Comparison of ENCODE assay signal across 29 mouse cellular contexts in genomic region chr16:10170005-10170404, GRCm38 (mm10). TPM values are rescaled to one million over a fixed set of nuclear protein-coding genes. Genes with fewer than 3 reads are reported as not detected.
DNase-seq lines count a peak whose midpoint lies in the region; TF ChIP-seq lines count a peak whose summit lies in the region.
"Had no signal": no experiment of that assay in that cellular context is flagged by ENCODE, and none has a peak within 500 bp of the region (broad histone marks: within the 10 kb centered on the region; RNA-seq: fewer than 3 reads in every experiment).

TSS of gene Rpl39l (plus strand) at chr16:10170226.

- H3K9ac ChIP-seq in CH12.LX (ENCODE audit: insufficient read depth, low read depth) = no peak within 1 kb of the TSS
- H3K9ac ChIP-seq: forebrain, embryonic 12.5 days; hindbrain, embryonic 14.5 days; liver, postnatal 0 days; neural tube, embryonic 15.5 days had no signal

- H3K36me3 ChIP-seq in CH12.LX (replicated peaks in 1 of 2; ENCODE audit: control insufficient read depth in 1 of 2, insufficient read depth in 1 of 2, low read length in 1 of 2) = peaks cover 0 to 8% of the 10 kb centered on the region in 2 experiments
- peaks cover 33% of the 10 kb centered on the region for H3K36me3 ChIP-seq in E14TG2a.4 (ENCODE audit: insufficient read depth, low read length)
- H3K36me3 ChIP-seq in testis, adult 2 months (ENCODE audit: control insufficient read depth, insufficient read depth, low read length) = no peaks in the 10 kb centered on the region
- H3K36me3 ChIP-seq: forebrain, embryonic 12.5 days; neural tube, embryonic 15.5 days had no signal

- H3K4me1 ChIP-seq in CH12.LX (ENCODE audit: control insufficient read depth in 1 of 2, insufficient read depth in 2 of 2) = peaks cover 8 to 42% of the 10 kb centered on the region in 2 experiments
- H3K4me1 ChIP-seq in E14TG2a.4 (replicated peaks; ENCODE audit: low read depth, low read length) = no peaks in the 10 kb centered on the region
- peaks cover 3% of the 10 kb centered on the region; the same call in 1 of the 2 replicates for H3K4me1 ChIP-seq in testis, adult 2 months (ENCODE audit: control insufficient read depth, insufficient read depth, low read length)
- H3K4me1 ChIP-seq: forebrain, embryonic 12.5 days; neural tube, embryonic 15.5 days had no signal

- no peaks in the 10 kb centered on the region for H3K27me3 ChIP-seq in CH12.LX (replicated peaks)
- no peaks in the 10 kb centered on the region for H3K27me3 ChIP-seq in E14TG2a.4 (ENCODE audit: insufficient read depth, low read length)
- H3K27me3 ChIP-seq in testis, adult 2 months (ENCODE audit: control insufficient read depth, insufficient read depth, low read length) = no peaks in the 10 kb centered on the region
- H3K27me3 ChIP-seq: forebrain, embryonic 12.5 days; neural tube, embryonic 15.5 days had no signal

- H3K27ac ChIP-seq in CH12.LX (ENCODE audit: insufficient read depth, low read depth) = peak within 1 kb of the TSS; percentile 91; the same call in 1 of the 2 replicates
- peak within 1 kb of the TSS; percentile 98 for H3K27ac ChIP-seq in testis, adult 2 months (ENCODE audit: control insufficient read depth, insufficient read depth, low read depth, low read length)
- H3K27ac ChIP-seq: forebrain, embryonic 12.5 days; gastrocnemius, adult 2 months; hindbrain, embryonic 14.5 days; left cerebral cortex, adult 2 months; macrophage; neural tube, embryonic 15.5 days had no signal

- dilution Hi-C loops in CH12.LX (cut with MboI; ENCODE audit: extremely low pct_ligation_motif_present, extremely low pct_unique_long_range_greater_than_20kb, low sequenced_read_pairs) = no loop called here

- H3K4me2 ChIP-seq in CH12.LX (ENCODE audit: insufficient read depth, low read depth, poor library complexity, severe bottlenecking) = peak within 1 kb of the TSS; percentile 89; the same call in 1 of the 2 replicates
- H3K4me2 ChIP-seq: forebrain, embryonic 12.5 days; hindbrain, embryonic 14.5 days; midbrain, embryonic 11.5 days; neural tube, embryonic 15.5 days had no signal

- H3K9me3 ChIP-seq in CH12.LX (replicated peaks; ENCODE audit: low read length) = peaks cover 5% of the 10 kb centered on the region
- peaks cover 63% of the 10 kb centered on the region for H3K9me3 ChIP-seq in E14TG2a.4 (ENCODE audit: low read length)
- H3K9me3 ChIP-seq: forebrain, embryonic 12.5 days had no signal

- DNase-seq in CH12.LX (ENCODE audit: extremely low read depth) (no peak), R1 (ENCODE audit: low read depth, low spot score) (peak; percentile 93)
- no peak for DNase-seq in adrenal gland, adult 18-20 months (ENCODE audit: low spot score in 2 of 2)
- no peak for DNase-seq in adrenal gland, postnatal 25 days
- no peak for DNase-seq in frontal cortex, postnatal 25 days (ENCODE audit: low spot score in 2 of 2)
- DNase-seq: adrenal gland, postnatal 10 days; cerebellum, adult 2 months; gastrocnemius, adult 2 months; heart, postnatal 4 days; kidney, adult 18-20 months; layer of hippocampus, adult 9-11 months; liver, postnatal 0 days; right cerebral cortex, adult 18-20 months; right cerebral cortex, postnatal 4 days; thymus, postnatal 25 days had no signal

- TF ChIP-seq EP300 in CH12.LX (IDR thresholded peaks at IDR 0.05; ENCODE audit: low read length) = no peak

- TF ChIP-seq POLR2A in CH12.LX (IDR thresholded peaks at IDR 0.05; ENCODE audit: low read depth, low read length) = no peak
- peak; percentile 85 for TF ChIP-seq POLR2A in testis, adult 2 months (IDR thresholded peaks at IDR 0.05; ENCODE audit: control insufficient read depth, low read depth, low read length)

- in situ Hi-C loops in CH12.LX (cut with MboI; ENCODE audit: low pct_ligation_motif_present, low pct_unique_long_range_greater_than_20kb, low sequenced_read_pairs) = no loop called here

- no peaks in the 10 kb centered on the region for H3K79me2 ChIP-seq in CH12.LX (replicated peaks; ENCODE audit: control insufficient read depth, extremely low read depth, insufficient read depth, poor library complexity, severe bottlenecking)

- no peak for TF ChIP-seq CTCF in CH12.LX (conservative IDR thresholded peaks at IDR 0.05 in 1 of 2, IDR thresholded peaks at IDR 0.05 in 1 of 2; ENCODE audit: low read depth in 2 of 2, low read length in 2 of 2)
- no peak for TF ChIP-seq CTCF in E14TG2a.4 (conservative IDR thresholded peaks at IDR 0.05; ENCODE audit: low read length)
- no peak for TF ChIP-seq CTCF in testis, adult 2 months (IDR thresholded peaks at IDR 0.05; ENCODE audit: control insufficient read depth, insufficient read depth, insufficient replicate concordance, low read depth, low read length)

- H3K4me3 ChIP-seq in CH12.LX (replicated peaks in 1 of 3; ENCODE audit: low read depth in 2 of 3, low read length in 2 of 3, poor library complexity in 1 of 3) = no peak within 1 kb of the TSS
- H3K4me3 ChIP-seq in E14TG2a.4 (replicated peaks; ENCODE audit: low read length) = peak within 1 kb of the TSS; percentile 73
- H3K4me3 ChIP-seq in testis, adult 2 months (ENCODE audit: control insufficient read depth, low read depth, low read length) = peak within 1 kb of the TSS; percentile 97
- H3K4me3 ChIP-seq: forebrain, embryonic 12.5 days; gastrocnemius, adult 2 months; left cerebral cortex, adult 2 months; neural tube, embryonic 15.5 days had no signal

- TF ChIP-seq RAD21 in CH12.LX (IDR thresholded peaks at IDR 0.05; ENCODE audit: low read depth, low read length) = no peak

TF ChIP-seq in CH12.LX, 34 proteins besides CTCF, POLR2A, EP300 and RAD21:
- TF ChIP-seq USF2 (conservative IDR thresholded peaks at IDR 0.05; ENCODE audit: low read depth, low read length) (no peak), CHD1 (IDR thresholded peaks at IDR 0.05; ENCODE audit: low read depth, low read length) (no peak), ETS1 (conservative IDR thresholded peaks at IDR 0.05; ENCODE audit: low read depth, low read length) (no peak), TCF12 (IDR thresholded peaks at IDR 0.05; ENCODE audit: low read depth, low read length) (no peak), MYC (IDR thresholded peaks at IDR 0.05; ENCODE audit: low read depth, low read length) (no peak), JUND (conservative IDR thresholded peaks at IDR 0.05; ENCODE audit: low read depth, low read length) (no peak), NELFE (IDR thresholded peaks at IDR 0.05; ENCODE audit: low read depth, low read length) (no peak), BHLHE40 (IDR thresholded peaks at IDR 0.05; ENCODE audit: low read depth, low read length) (no peak), JUN (IDR thresholded peaks at IDR 0.05; ENCODE audit: insufficient read depth, low read depth, low read length) (no peak), HCFC1 (IDR thresholded peaks at IDR 0.05; ENCODE audit: low read depth, low read length) (no peak), MAX (IDR thresholded peaks at IDR 0.05; ENCODE audit: low read length) (no peak), KAT2A (IDR thresholded peaks at IDR 0.05; ENCODE audit: insufficient replicate concordance, low read length) (no peak), MXI1 (IDR thresholded peaks at IDR 0.05; ENCODE audit: low read depth, low read length) (no peak), E2F4 (IDR thresholded peaks at IDR 0.05; ENCODE audit: insufficient replicate concordance, low read depth, low read length) (no peak)
TF ChIP-seq in CH12.LX: peak in this region for 0.

RNA-seq across cellular contexts. Expression of gene Rpl39l, which starts in this region (rescaled TPM):
- total RNA-seq in CH12.LX (2012; rRNA removed) = 4.6 and 7.3 TPM in 2 replicates
- total RNA-seq in CH12.LX (2014; rRNA removed) = 9.1 and 10.2 TPM in 2 replicates
- polyA plus RNA-seq in CH12.LX (2012; ENCODE audit: insufficient read length, low read depth) = 14.9 and 16.2 TPM in 2 replicates
- 325 and 332 TPM in 2 replicates for polyA plus RNA-seq in testis, adult 2 months (2012; rRNA removed)
- total RNA-seq in adrenal gland, adult 18-20 months (2021) = not detected
- not detected in 2 replicates for total RNA-seq in adrenal gland, postnatal 25 days (2021)
- total RNA-seq: adrenal gland, postnatal 10 days; gastrocnemius, adult 2 months; heart, postnatal 4 days; left cerebral cortex, adult 2 months; left cerebral cortex, postnatal 36 days; liver, adult 2 months; midbrain, postnatal 0 days had no signal
- polyA plus RNA-seq: cerebellum, adult 2 months; hindbrain, embryonic 14.5 days; inflammation-experienced regulatory T-cells, adult 6 months; kidney, embryonic 16.5 days; large intestine, adult 2 months; liver, adult 2 months; midbrain, embryonic 11.5 days; midbrain, postnatal 0 days had no signal

Comparison
In these comparisons a context has a peak if more than half of its experiments do, and no peak if none do; other contexts are left out.
1. RNA of gene Rpl39l (polyA plus RNA-seq): 325 to 332 TPM in testis, adult 2 months; 14.9 to 16.2 TPM in CH12.LX; every median in the first group is over 10 times any median in the second.
2. H3K4me3 ChIP-seq: peak in E14TG2a.4 (single experiment) and testis, adult 2 months (single experiment); none in CH12.LX (0 of 3).